Mouse (Mus musculus): ENCODE data around the gene Senp7.
"Not testable (repeated sequence)": the region's sequence is repeated elsewhere in the genome, so short reads cannot be mapped to it uniquely, and the experiment has no call there.

Senp7 gene

DNA sequence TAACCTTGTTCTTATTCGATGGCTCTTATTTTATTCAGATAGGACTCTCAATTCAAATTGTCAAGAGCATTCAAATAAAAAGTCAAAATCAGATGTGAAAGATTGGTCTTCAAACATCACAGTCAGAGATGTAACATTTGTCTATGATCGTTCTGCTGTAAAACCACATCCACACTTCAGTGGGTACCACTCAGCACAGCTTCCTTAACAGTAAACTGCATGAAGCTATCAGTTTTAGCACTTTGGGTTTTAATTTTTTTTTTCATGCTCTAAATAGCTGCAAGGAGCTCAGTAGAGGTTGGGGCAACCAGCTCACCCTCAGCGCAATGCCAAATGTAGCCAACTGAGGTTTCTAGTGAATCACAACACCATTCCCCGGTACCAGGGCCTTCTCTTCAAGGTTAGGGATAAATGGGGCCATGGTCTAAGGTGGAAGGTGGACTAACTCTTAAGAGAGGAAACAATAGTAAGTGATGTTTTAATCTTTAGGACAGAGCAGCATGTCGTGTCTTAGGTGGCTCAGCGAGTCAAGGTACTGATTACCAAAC lies 20.5 kb downstream of the Senp7 start:
- no peak for DNase-seq

DNA sequence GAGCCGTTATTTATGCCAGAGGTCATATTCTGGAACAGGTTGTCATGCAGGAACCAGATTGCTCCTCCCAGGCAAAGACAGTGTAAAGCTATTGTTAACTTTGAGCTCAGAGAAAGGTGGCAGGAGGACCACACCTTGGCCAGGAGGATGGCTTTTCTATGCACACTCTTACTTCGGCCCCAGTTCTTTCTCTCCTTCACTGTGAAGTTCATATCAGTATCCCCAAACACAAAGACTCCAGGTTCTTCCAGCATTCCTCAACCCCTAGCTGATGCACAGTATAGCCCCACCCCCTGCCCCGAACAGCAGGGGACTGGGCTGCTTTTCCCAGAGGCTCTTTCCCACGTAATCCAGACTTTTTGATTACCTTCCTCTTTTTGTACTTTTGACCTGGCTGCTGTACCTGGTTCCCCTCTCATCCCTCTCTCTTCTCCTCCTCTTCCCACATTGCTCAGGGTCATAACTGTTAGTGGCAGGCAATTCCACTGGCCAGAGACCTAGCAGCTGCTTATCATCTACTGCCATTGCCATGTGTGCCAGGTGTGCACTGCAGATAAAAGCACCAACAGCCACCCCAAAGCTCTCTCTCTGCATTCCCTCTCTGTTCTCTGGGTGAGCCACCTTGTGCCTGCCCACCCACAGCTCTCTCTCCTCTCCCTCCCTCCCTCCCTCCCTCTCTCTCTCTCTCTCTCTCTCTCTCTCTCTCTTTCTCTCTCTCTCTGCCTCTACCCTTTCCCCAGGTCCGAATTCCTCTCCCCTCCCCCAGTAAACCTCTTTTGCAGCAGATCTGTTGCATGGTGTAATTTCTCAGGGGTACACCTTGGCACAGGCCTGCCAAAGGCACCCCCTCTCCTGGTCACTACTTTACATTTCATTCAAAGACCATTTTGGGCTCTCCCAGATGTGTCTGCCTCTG lies 23.4 kb downstream of the Senp7 start:
- DNase-seq, result no peak

DNA sequence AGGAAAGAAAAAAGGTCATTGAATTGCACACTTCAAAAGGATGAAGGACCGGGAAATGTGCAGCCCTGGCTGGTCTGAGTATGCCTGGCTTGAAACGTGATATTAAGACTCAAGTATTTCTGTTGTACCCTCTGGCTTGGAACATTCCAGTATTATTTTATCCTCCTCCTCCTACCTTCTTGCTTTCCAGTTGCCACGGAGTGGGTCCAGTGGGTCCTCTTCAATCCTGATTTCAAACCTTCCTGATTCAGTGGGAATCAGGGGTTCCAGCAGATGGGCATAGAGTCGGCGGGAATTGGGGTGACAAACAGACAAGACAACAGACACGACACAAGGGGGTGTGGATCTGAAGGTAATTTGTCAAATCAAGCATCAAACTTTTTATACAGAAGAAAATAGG lies 24.4 kb downstream of the Senp7 start:
- DNase-seq, result no peak

DNA sequence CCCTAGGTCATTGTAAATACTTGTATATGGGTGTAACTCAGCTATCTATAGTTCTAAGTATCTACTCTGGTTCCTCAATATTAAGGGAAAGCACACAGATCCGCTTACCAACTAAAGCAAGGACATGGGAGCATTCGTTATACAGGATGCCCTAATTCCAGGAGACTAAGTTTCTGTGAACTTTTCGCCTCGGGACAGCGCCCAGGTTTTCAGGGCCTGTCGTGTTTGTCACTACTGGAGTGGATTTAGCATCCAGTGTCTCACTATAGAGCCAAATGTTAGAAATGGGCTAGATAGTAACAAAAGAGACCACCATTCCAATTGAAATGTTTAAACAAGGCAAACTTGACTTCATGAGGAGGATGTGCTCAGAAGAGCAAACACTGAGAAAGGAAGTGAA lies 25.0 kb downstream of the Senp7 start:
- not testable (repeated sequence) for DNase-seq

- DNase-seq, result no peak
Measured at GRCm38 (mm10) chr16:56074122-56074521, 26.0 kb downstream of the Senp7 start.

DNA sequence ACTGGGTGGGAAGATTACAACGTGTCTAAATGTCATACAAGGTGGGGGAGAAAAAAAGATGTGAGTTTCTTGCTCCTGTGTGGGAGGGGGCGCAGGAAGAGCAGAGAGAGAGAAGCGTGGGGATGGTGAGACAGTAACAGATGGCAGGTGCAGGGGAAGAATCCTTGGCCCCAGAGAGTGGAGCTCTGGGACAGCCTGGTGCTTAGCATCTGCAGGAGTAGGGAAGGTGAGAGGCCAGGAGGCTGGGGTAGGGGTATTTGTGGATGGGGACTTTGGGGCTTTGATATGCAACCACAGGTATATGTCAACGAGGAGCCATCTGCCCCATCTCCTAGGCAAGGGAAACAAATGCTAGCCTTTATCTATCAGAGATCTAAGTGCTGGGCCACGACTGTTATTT lies 26.4 kb downstream of the Senp7 start:
- peak in 1 of 2 experiments; percentile 7 for DNase-seq

GRCm38 (mm10) chr16:56075222-56076111 lies 27.3 kb downstream of the Senp7 start:
- DNase-seq, result peak; percentile 86 to 92

GRCm38 (mm10) chr16:56076121-56076869 lies 28.2 kb downstream of the Senp7 start:
- peak in 1 of 2 experiments; percentile 9 for DNase-seq

DNA sequence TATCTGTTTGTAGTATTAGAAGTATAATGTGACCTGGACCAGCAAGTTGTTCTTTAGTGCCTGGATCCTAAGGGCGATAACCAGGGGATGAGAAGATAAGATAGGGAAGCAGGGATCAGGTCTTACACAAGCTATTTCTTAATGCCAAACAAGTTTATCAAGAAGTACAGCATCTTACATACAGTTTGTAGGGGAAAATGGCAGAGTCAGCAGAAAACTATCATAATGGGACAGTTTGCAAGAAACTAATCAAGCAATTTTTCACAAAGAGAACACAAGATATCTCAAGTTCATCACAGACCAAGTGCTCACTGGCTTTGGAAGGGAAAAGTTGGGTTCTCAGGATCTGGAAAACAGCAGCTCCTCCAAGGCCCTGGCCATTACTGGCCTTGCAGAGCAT lies 31.3 kb downstream of the Senp7 start:
- no peak for DNase-seq

DNA sequence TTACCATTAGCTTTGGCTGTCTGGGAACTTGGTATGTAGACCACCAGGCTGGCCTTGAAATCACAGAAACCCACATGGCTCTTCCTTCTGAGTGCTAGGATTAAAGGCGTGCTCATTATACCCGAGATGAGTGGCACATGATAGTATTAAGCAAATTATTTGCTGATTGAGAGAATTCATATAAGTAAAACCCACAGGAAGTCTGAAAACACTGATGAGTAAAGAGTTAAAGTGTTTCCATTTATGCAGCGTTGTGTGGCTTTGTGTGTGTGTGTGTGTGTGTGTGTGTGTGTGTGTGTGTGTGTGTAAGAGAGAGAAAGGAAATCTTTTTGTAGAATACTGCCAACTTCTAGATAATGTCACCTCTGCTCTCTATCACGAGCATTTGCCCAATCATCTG lies 33.6 kb downstream of the Senp7 start:
- DNase-seq, result no peak

DNA sequence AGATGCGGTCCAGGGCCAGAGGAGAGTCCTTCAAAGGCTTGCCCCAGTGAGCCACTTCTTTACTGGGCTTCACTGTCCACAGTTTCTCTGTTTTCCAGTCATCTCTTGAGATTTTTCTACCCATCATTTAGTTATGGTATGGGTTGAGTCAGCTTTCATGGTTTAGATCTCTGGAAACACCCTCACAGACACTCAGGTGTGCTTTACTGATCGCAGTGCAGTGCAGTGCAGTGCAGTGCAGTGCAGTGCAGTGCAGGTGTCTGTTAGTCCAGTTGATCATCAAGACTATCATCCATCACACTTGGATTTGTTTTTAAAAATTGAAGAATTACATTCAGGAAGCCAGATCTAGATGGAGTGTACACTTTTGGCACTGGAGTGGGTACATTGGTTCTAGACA lies 38.2 kb downstream of the Senp7 start:
- no peak for DNase-seq

DNA sequence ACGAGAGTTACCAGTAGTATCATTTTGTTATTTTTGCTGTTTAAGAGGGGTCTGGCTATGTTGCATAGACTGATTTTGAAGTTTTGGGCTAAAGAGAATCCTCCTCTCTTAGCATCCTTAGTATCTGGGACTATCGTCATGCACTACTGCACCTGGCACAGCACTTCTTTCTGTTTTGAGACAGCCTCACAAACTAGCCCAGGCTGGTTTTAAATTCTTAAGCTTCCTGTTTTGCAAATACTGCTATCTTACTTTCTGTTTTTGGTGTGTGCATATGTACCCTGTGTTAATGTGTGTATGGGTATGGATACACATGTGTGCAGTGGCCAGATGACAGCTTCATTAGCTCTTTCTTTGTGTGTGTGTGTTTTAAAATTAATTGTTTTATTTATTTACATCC lies 42.2 kb downstream of the Senp7 start:
- no peak for DNase-seq

DNA sequence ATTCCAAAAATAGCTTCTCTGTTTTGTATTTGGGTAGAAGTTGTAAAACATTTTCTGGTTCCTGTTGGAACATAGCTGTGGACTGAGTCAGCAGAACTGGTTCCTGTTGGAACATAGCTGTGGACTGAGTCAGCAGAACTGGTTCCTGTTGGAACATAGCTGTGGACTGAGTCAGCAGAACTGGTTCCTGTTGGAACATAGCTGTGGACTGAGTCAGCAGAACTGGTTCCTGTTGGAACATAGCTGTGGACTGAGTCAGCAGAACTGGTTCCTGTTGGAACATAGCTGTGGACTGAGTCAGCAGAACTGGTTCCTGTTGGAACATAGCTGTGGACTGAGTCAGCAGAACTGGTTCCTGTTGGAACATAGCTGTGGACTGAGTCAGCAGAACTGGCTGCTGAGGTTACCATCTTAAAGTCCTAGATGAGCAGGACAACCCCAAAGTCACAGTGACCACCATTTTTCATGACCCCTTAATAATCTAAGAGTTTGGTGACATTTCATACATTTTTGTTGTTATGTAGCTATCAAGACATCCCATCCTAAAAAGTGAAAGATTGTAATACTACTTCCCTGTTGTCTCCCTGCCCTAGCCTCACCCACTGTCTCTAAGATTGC lies 48.4 kb downstream of the Senp7 start:
- not testable (repeated sequence) for DNase-seq

DNA sequence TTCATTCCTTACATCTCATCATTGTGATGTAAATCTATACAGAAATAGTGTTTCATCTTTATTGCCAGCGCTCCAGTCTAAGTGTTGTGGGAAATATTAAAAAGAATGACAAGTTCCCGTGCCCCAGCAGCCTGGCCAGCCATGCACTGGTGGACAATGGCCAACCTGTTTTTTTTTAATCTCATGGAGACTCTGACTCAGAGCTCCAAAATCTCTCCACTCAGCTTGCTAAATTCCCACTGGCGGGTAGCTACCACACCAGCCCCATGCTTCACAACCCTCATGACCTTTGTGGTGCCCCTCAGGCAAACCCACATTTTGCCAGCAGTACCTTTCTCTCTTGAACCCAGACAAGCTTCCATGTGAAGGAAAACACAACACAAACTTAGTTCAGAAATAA lies 67.6 kb downstream of the Senp7 start:
- no peak for DNase-seq

DNA sequence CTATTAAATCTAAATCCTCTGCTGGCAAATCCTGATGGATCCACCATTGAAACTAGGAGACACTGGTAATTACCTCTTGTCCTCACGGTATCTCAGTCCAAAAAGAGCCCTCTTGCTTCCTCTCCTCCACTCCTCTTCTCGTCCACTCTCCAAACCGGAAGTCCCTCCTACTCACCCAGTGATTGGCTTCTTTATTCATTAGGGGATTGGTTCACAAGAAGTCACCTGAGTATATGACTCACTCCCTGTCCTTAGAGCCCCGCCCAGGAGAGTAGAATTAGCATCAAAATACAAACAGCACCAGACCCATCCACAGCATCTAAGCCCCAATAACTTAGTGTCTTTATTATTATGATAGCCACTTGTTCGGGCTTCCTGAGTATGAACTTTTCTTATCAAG lies 68.0 kb downstream of the Senp7 start:
- no peak for DNase-seq

DNA sequence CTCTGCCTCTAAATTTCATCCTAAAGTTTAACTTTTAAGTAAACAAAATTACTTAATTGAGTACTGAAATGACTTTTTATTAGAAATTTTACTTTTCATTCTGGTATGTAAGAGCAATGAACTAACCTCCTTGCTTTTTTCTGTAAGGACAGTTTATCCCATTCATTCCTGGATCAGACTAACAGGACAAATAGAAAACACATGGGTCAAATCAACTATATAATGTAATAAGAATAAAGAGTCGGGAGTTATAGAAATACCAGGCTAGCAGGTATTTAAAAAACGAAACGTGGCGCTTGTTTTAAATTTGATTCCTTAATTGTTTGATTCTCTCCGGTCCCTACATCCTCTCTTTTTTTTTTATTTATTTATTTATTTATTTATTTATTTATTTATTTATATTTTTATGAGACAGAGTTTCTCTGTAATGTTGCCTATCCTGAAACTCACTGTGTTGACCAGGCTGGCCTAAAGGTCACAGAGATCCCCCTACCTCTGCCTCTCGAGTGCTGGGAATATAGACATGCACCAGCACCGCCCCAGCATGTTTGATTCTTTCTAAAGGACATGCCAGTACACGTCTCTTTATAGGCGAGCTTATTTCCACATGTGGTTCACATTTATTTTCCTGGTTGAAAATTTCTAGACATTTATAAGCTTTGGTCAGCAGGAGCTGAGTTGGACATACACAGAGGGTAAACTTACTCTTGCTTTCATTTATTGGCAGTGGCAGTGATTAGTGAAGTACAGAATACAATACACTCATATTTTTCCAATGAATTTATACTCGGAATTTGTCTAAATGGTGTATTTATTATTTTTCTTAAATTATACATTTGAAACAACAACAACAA lies 69.4 kb downstream of the Senp7 start:
- no peak for DNase-seq

- DNase-seq, result no peak
Measured at GRCm38 (mm10) chr16:56122517-56122916, 74.4 kb downstream of the Senp7 start.

DNA sequence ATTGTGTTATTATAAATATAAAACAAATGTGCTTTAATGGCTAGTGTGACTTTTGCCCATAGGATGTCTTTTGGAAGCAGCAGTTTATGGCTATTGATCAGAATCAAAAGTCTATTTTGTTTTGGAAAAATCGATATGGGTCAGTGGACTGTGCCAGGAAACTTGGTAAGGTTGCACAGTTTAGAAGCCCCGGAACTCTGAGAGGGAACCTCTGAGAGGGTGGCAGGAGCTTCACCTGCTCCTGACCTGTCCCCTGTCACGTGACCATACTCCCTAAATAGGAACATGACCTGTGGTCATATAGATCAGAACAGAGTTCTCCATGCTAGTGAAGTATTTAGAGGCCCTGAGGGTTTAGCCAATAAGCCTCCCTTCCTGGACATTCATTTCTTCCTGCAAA lies 75.9 kb downstream of the Senp7 start:
- no peak for DNase-seq

- DNase-seq, result no peak
Measured at GRCm38 (mm10) chr16:56131666-56132065, 83.5 kb downstream of the Senp7 start.

DNA sequence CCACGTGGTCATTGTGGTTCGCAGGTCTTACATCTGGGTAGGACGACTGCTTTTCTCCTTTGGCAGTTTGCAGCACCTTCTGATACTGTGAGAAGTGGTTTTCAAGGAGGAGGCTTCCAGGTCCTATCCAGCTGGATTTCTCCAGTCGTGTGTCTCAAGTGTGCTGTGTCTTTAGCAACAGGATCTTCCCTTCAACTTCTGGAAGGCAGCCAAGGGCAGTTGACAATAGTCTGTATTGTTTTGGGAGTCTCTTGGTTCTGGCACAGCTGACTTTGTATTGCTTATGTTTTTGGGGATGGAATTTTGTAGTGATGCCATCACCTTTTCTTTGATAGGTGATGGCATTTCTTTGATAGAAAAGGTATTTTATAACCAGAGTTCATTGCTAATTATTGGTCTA lies 86.0 kb downstream of the Senp7 start:
- peak; percentile 14 to 26 for DNase-seq

GRCm38 (mm10) chr16:56137672-56138071 lies 89.5 kb downstream of the Senp7 start:
- DNase-seq, result not testable (repeated sequence)

Measured in kidney, postnatal 4 days (tissue).